Mouse (Mus musculus) gastrocnemius, adult 8-10 months (tissue): ENCODE measurements around the gene Mctp1. TPM values are rescaled to one million over a fixed set of nuclear protein-coding genes. Genes with fewer than 3 reads are reported as not detected.
"Not testable (repeated sequence)": the region's sequence is repeated elsewhere in the genome, so short reads cannot be mapped to it uniquely, and the experiment has no call there.

Experiments
- DNase-seq, 2 experiments: peaks; one replicate each; pipeline ENCODE4 v3.0.0; 2022; ENCODE audit warnings: low spot score in 2 of 2
- total RNA-seq, 4 experiments: library from RNA; stranded (reverse); gene quantifications; 2 replicates each; pipeline ENCODE4 v1.2.4; 2022

Gene Mctp1
- total RNA-seq, 4 experiments from 2014 or later: 0.53 to 1.1 (median 0.72) TPM

GRCm38 (mm10) chr13:76927875-76928440 lies 543.6 kb downstream of the Mctp1 start:
- no peak for DNase-seq

DNA sequence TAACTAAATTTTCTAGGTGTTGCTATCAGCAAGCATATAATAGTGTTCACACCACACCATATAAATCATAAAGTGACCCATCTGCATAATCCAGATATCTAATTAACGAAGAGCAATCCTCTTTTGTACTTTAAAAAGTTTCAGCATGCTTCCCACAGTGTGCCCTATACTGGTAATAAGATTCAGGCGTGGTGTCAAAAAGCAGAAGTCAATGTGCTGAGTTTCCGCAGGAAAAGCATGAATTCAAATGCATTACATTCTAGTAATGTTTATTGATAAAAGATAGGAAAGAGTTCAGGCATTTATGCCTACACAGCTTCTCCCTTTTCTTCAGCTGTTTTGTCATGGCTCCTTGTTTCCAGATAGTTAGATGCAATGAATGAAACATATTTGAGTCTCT lies 544.8 kb downstream of the Mctp1 start:
- DNase-seq: no peak

GRCm38 (mm10) chr13:76932933-76933332 lies 548.6 kb downstream of the Mctp1 start:
- DNase-seq: no peak

- no peak for DNase-seq
Measured at GRCm38 (mm10) chr13:76949234-76949633, 564.9 kb downstream of the Mctp1 start.

GRCm38 (mm10) chr13:76967588-76967987 lies 583.3 kb downstream of the Mctp1 start:
- DNase-seq: no peak

DNA sequence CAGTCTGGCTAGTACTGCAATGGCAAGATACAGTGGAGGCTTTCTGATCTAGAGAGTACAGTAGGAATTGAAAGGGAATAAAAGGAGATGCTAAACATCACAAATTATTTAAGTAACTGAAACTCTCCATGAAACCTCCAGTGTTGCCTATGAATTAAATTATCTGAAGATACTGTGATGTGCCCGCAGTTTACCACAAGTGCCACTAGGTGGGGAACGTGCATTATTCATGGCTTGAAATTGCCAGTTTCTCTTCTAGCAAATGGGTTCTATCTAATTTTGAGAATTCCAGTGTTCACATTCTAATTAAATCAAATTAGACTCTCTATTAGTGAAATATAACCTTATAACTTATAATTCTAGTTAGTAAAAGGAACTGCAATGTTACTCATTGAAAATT lies 585.1 kb downstream of the Mctp1 start:
- no peak for DNase-seq

DNA sequence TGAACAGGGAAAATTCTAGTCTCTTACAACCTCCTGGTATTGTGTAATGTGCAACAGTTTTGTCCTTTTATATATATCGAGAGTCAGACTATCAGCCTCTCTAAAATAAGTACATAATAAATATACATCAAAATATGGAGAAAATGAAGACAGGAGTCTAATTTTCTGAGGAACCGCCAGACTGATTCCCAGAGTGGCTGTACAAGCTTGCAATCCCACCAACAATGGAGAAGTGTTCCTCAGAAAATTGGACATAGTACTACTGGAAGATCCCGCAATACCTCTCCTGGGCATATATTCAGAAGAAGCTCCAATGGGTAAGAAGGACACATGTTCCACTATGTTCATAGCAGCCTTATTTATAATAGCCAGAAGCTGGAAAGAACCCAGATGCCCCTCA lies 586.7 kb downstream of the Mctp1 start:
- DNase-seq: not testable (repeated sequence)

DNA sequence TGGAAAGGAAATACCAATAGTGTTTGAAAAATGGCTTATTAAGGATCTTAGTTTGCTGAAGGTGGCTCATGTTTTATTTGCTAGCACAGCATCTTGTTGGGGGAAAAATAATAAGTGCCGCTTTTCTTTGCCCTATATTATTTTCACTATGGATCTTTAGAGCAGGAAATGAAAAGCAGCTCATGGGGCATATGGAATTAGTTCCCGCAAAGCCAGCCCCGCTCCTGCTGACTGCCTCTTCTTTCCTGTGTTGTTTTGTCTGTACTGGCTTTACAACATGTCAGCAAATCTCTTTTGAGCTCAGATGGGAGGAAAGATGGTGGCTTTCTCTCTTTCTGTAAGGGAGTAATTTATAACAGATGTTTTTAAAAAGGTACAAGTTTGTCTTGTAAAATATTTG lies 618.3 kb downstream of the Mctp1 start:
- no peak for DNase-seq

DNA sequence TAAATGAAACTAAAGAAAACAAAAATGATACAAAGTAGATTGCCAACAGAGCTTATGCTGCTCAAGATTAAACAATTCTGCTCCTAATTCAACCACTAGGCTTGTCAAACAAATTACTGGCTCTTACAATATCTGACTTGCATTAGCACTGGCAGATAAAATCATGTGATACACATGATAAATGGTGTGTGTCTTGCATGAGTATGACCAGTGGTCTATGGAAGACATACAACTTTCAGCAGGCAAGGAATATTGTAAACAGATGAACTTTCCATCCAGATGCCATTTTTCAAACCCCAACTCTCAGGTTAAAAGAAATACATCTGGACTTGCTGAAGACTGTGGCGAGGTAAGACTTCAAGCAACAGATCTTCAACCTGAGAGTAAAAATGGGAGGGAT lies 619.3 kb downstream of the Mctp1 start:
- DNase-seq: no peak

GRCm38 (mm10) chr13:77018851-77019250 lies 634.5 kb downstream of the Mctp1 start:
- DNase-seq: no peak

DNA sequence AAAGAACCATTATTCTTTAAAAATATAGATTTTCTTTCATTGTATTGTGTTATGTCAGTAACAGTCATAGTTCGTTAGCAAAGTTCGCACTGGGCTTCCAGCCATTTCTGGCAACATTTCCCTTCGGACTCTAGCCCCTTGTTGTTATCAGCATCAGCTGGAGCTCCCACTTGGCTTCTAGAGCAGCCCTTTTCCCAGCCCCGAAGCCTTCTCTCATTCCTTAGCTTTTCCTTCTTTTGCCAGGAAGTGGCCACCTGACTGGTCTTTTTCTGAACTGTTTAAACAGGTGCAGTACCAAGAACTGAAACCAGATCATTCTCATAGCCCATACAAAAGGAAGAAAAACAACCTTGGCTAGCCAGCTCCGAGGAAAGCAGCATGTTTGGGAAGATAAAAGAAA lies 645.3 kb downstream of the Mctp1 start:
- DNase-seq: no peak

GRCm38 (mm10) chr13:77043375-77043774 lies 659.0 kb downstream of the Mctp1 start:
- no peak for DNase-seq

DNA sequence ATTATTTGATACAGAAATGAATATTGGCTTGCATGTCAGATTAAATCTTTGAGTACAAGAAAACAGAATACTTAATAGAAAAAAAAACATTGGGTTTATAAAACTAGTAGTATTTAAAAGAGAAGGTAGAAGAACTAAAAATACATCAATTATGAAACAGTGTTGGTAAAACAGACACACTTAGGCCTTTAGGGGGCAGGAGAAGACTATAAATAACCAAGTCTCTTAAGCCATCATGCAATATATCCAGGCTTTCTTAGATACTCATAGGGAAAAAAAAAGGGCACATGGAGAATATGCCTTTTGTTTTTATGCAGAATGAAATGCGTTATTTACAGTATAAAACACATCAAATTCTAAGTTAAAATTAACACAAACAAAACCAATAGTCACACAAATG lies 661.0 kb downstream of the Mctp1 start:
- DNase-seq: no peak

DNA sequence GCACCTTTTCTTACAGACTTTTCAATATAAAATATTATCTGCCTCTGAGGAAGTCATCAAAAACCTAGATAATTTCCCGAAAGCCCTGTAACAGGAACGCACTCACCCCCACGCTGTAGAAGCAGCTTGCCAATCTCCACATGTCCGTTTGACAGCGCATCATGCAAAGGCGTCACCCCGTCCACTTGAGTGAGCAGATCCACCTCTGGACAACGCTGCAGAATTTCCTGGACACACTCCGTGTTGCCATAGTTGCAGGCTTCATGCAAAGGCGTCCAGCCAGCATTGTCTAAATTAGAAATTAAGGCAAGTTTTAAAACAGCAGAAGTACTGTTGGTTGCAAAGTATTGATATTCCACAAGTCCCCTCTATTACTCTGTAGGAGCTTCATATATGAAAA lies 662.1 kb downstream of the Mctp1 start:
- DNase-seq: no peak

- DNase-seq: no peak
Measured at GRCm38 (mm10) chr13:77047179-77047931, 663.0 kb downstream of the Mctp1 start.

DNA sequence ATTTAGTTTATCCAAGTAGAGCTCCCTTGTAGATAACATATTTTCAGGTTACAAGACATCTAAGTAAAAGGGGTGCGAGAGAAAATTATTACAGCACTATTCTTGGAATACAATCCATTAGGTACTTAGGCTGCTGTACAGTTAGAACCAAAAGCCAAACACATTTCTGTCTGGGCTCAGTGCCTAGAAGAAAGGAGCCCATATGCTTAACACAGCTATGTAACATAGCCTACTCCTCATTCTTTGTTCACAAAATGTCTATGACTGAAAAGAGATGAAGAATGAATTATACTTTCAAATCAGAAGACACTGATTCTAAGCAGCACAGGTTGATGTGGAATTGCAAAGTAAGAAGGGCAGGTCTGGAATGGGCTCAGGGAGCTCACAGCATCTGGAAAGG lies 664.1 kb downstream of the Mctp1 start:
- DNase-seq: no peak

- DNase-seq: no peak
Measured at GRCm38 (mm10) chr13:77049736-77050135, 665.4 kb downstream of the Mctp1 start.

GRCm38 (mm10) chr13:77063221-77063620 lies 678.9 kb downstream of the Mctp1 start:
- DNase-seq: no peak

GRCm38 (mm10) chr13:77068847-77069246 lies 684.5 kb downstream of the Mctp1 start:
- no peak for DNase-seq

DNA sequence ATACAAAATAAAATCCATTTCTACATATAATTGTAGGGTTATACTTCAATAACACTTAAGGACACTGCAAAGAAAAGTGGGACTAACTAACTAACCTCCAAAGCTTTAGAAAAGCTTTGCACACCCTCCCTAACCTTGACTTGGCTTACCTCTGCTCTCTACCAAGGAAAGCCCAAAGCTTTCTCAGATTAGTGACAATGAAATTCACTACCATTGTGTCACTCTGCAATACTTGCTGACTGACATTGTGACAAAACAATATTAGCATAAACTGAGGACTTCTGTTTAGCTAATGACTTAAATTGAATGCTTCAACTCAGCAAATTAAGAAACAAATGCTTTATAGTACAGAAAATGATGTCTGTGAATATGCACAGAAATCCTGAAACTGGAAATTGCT lies 687.7 kb downstream of the Mctp1 start:
- no peak for DNase-seq
